Mouse (Mus musculus) hindbrain, embryonic 11.5 days (tissue): ENCODE measurements around the gene Slc44a5. TPM values are rescaled to one million over a fixed set of nuclear protein-coding genes. Genes with fewer than 3 reads are reported as not detected.
"Not testable (repeated sequence)": the region's sequence is repeated elsewhere in the genome, so short reads cannot be mapped to it uniquely, and the experiment has no call there.

ENCODE experiments used
- ATAC-seq: fragments of 200-750 bp; cut with Nextera tagmentation; 2 replicates; pipeline ENCODE4 v1.8.0; 2017; ENCODE audit warnings: mild to moderate bottlenecking, moderate TSS enrichment, moderate library complexity; ENCODE audit not compliant: low FRiP score
- DNase-seq: peaks from one replicate; pipeline ENCODE4 v3.0.0-alpha.2; 2015; ENCODE audit warnings: low spot score
- H3K27ac ChIP-seq: fragments of 300-500 bp; sonication (generic); 2 replicates; pipeline ENCODE4 v1.5.1; 2014; ENCODE audit warnings: mild to moderate bottlenecking, low read depth, low read length
- H3K27me3 ChIP-seq: fragments of 300-500 bp; sonication (generic); 2 replicates; pipeline ENCODE4 v1.6.1; 2014; ENCODE audit warnings: mild to moderate bottlenecking, low read length, moderate library complexity, mixed read lengths; ENCODE audit not compliant: control insufficient read depth, insufficient read depth
- H3K36me3 ChIP-seq: fragments of 300-500 bp; sonication (generic); 2 replicates; pipeline ENCODE4 v1.6.1; 2014; ENCODE audit warnings: mild to moderate bottlenecking, low read length, moderate library complexity, mixed read lengths; ENCODE audit not compliant: control insufficient read depth, insufficient read depth
- H3K4me1 ChIP-seq: fragments of 300-500 bp; sonication (generic); replicated peaks from 2 replicates; pipeline ENCODE4 v1.6.1; 2014; ENCODE audit warnings: low read length, mixed read lengths; ENCODE audit not compliant: control insufficient read depth, insufficient read depth
- H3K4me2 ChIP-seq: fragments of 300-500 bp; sonication (generic); replicated peaks from 2 replicates; pipeline ENCODE4 v1.6.1; 2014; ENCODE audit warnings: mild to moderate bottlenecking, low read depth, low read length
- H3K4me3 ChIP-seq: fragments of 300-500 bp; sonication (generic); 2 replicates; pipeline ENCODE4 v1.5.1; 2014; ENCODE audit warnings: low read depth, low read length
- H3K9ac ChIP-seq: fragments of 300-500 bp; sonication (generic); 2 replicates; pipeline ENCODE4 v1.6.1; 2014; ENCODE audit warnings: low read depth, low read length
- H3K9me3 ChIP-seq: fragments of 300-500 bp; sonication (generic); 2 replicates; pipeline ENCODE4 v1.6.1; 2016; ENCODE audit warnings: low read length; ENCODE audit not compliant: control insufficient read depth
- WGBS: fragments of 180-500 bp; shearing (Covaris S2); extraction: QIAGEN DNeasy Blood & Tissue Kit; methylation state at CpG from one replicate; pipeline ENCODE4 v1.1.7; 2014; 5-methylcytosine and 5-hydroxymethylcytosine counted together
- polyA plus RNA-seq: library from polyadenylated mRNA; unstranded; fragments of >200 nt; fragmentation: Nextera tagmentation; extraction: Ambion mirVana; gene quantifications from 2 replicates; pipeline ENCODE4 v1.2.1, GENCODE M21; 2014

The Slc44a5 gene
- polyA plus RNA-seq, 1 experiment from 2014 or later, result 6.2 TPM

DNA sequence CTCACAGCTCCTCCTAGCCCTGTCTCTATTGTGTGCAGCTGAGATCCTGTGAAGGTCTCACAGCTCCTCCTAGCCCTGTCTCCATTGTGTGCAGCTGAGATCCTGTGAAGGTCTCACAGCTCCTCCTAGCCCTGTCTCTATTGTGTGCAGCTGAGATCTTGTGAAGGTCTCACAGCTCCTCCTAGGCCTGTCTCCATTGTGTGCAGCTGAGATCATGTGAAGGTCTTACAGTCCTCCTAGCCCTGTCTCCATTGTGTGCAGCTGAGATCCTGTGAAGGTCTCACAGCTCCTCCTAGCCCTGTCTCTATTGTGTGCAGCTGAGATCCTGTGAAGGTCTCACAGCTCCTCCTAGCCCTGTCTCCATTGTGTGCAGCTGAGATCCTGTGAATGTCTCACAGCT is 98.8 kb downstream of the Slc44a5 start:
- not testable (repeated sequence) for H3K9ac ChIP-seq, H3K9me3 ChIP-seq, H3K36me3 ChIP-seq, H3K4me3 ChIP-seq, H3K27ac ChIP-seq, ATAC-seq, H3K4me2 ChIP-seq, DNase-seq, H3K27me3 ChIP-seq, H3K4me1 ChIP-seq

DNA sequence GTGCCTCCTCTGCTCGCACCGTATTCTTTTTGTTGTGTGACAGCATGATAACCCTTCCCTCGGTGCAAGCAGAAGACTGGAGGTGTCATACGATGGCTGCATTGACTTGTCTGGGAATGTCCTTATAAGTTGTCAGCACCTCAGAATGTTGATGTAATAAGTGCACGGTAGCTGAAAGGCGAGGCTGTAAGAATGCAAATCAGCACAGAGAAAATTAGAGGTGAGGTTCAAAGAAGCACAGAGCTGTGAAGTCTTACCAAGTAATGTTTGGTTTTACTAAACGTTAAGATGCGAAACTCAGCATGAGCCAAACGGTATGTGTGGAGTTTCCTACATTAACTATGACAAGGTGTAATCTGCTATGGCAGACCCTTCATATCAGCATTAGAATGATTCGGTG is 102.5 kb downstream of the Slc44a5 start:
- Histone ChIP-seq H3K27ac (no peak overlapping the region), H3K9me3 (no peaks in the 10 kb centered on the region), H3K9ac (no peak overlapping the region), H3K4me3 (no peak overlapping the region), H3K4me2 (no peak overlapping the region), H3K27me3 (no peaks in the 10 kb centered on the region), H3K36me3 (no peaks in the 10 kb centered on the region), H3K4me1 (no peaks in the 10 kb centered on the region)
- ATAC-seq, result no peak
- no peak for DNase-seq
- WGBS, result 86% methylated on average over 10 of the region's 10 CpGs

DNA sequence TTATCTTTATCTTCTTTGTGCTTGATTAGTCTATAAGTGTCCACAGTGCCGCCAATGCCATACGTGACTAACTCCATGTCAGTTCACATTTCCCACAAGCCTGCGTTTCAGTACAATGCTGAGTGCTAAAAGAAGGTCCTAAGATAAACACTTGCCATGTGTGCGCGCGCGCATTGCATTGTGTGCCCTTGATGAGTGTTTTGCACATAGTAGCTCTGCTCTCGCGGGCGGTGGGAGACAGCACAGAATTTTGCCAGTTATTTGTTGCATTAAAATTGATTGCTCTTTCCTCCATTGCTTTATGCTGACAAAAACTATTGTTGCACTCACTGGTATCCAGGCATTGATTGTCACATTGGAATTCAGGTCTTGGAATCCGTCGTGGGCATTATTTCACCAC is 108.5 kb downstream of the Slc44a5 start:
- DNase-seq (peak; percentile 54), ATAC-seq (peak; percentile 49)
- 44% methylated on average over 12 of the region's 12 CpGs for WGBS
- peak overlapping the region; percentile 27 for H3K4me2 ChIP-seq
- no peaks in the 10 kb centered on the region for H3K27me3 ChIP-seq
- no peak overlapping the region for H3K27ac ChIP-seq
- no peaks in the 10 kb centered on the region for H3K36me3 ChIP-seq
- H3K4me3 ChIP-seq, result no peak overlapping the region
- H3K9ac ChIP-seq, result no peak overlapping the region
- peaks cover 4% of the 10 kb centered on the region for H3K4me1 ChIP-seq
- no peaks in the 10 kb centered on the region for H3K9me3 ChIP-seq

DNA sequence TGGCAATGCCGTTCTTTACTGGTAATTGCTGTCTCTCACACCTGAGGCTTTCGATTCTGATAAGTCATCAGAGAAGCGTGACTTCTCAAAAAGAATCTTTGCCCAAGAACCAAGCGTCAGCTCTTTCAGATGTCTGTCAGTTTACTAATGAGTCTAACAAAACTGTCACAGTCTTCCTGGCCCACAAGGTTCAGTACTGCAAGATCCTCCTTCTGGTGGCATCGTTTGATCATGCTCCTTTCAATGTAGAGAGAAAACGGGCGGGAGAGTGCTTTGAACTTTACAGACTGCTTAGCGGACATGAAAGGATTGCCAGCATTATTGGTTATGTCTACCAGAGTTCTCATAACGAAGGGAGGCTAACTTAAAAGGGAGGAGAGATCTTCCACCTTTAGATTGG is 109.0 kb downstream of the Slc44a5 start:
- ATAC-seq, result 0 out of 2 replicates have a peak, but pooled peaks have one; percentile 6
- Histone ChIP-seq H3K27me3 (no peaks in the 10 kb centered on the region), H3K36me3 (no peaks in the 10 kb centered on the region), H3K4me1 (peaks cover 4% of the 10 kb centered on the region), H3K9me3 (no peaks in the 10 kb centered on the region), H3K9ac (no peak overlapping the region), H3K27ac (no peak overlapping the region), H3K4me3 (no peak overlapping the region), H3K4me2 (peak overlapping the region; percentile 27; the same call in 1 of the 2 replicates)
- DNase-seq, result peak; percentile 23
- WGBS, result 39% methylated on average over 9 of the region's 9 CpGs

GRCm38 (mm10) chr3:154082961-154083360 is 109.7 kb downstream of the Slc44a5 start:
- no peak for DNase-seq
- H3K9ac ChIP-seq, result no peak overlapping the region
- H3K27ac ChIP-seq, result no peak overlapping the region
- no peaks in the 10 kb centered on the region for H3K36me3 ChIP-seq
- ATAC-seq, result no peak
- H3K4me2 ChIP-seq, result no peak overlapping the region
- 66% methylated on average over 7 of the region's 7 CpGs for WGBS
- no peaks in the 10 kb centered on the region for H3K27me3 ChIP-seq
- no peak overlapping the region for H3K4me3 ChIP-seq
- H3K4me1 ChIP-seq, result peaks cover 4% of the 10 kb centered on the region
- no peaks in the 10 kb centered on the region for H3K9me3 ChIP-seq

GRCm38 (mm10) chr3:154089996-154090395 is 116.8 kb downstream of the Slc44a5 start:
- 88% methylated on average over 5 of the region's 5 CpGs for WGBS
- no peak for DNase-seq
- H3K4me3 ChIP-seq, result no peak overlapping the region
- H3K36me3 ChIP-seq, result no peaks in the 10 kb centered on the region
- H3K9ac ChIP-seq, result no peak overlapping the region
- H3K27me3 ChIP-seq, result no peaks in the 10 kb centered on the region
- no peak overlapping the region for H3K4me2 ChIP-seq
- ATAC-seq, result no peak
- no peak overlapping the region for H3K27ac ChIP-seq
- no peaks in the 10 kb centered on the region for H3K4me1 ChIP-seq
- H3K9me3 ChIP-seq, result no peaks in the 10 kb centered on the region

- H3K4me2 ChIP-seq, result no peak overlapping the region
- no peaks in the 10 kb centered on the region for H3K27me3 ChIP-seq
- H3K4me3 ChIP-seq, result no peak overlapping the region
- H3K4me1 ChIP-seq, result no peaks in the 10 kb centered on the region
- H3K36me3 ChIP-seq, result no peaks in the 10 kb centered on the region
- ATAC-seq, result no peak
- H3K9ac ChIP-seq, result no peak overlapping the region
- WGBS, result 81% methylated on average over 15 of the region's 15 CpGs
- H3K27ac ChIP-seq, result no peak overlapping the region
- DNase-seq, result no peak
- H3K9me3 ChIP-seq, result no peaks in the 10 kb centered on the region
Observed at GRCm38 (mm10) chr3:154091468-154092338, 118.5 kb downstream of the Slc44a5 start.

DNA sequence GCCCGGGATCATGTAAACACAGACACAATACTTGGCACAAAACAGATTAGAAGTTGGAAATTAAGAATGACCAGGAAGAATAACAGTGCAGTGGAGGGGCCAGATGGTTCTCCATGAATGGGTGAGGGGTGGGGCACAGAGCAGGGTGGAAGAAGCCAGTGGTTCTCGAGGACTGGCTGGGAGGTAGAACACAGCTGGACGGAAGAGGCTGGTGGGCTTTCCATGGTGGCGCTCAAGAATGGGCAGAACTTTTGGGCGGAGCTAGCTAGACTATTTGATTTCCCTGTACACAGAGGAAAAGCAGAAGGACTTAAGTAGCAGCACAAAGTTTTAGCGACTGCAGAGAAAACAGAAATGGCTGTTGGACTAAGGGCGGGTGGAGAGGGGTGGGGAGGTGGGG is 119.2 kb downstream of the Slc44a5 start:
- Histone ChIP-seq H3K4me2 (no peak overlapping the region), H3K9me3 (no peaks in the 10 kb centered on the region), H3K27me3 (no peaks in the 10 kb centered on the region), H3K4me3 (no peak overlapping the region), H3K36me3 (no peaks in the 10 kb centered on the region), H3K9ac (no peak overlapping the region), H3K27ac (no peak overlapping the region), H3K4me1 (no peaks in the 10 kb centered on the region)
- DNase-seq, result no peak
- ATAC-seq, result no peak
- WGBS, result 52% methylated on average over 7 of the region's 7 CpGs

GRCm38 (mm10) chr3:154093745-154094322 is 120.6 kb downstream of the Slc44a5 start:
- Histone ChIP-seq H3K4me1 (no peaks in the 10 kb centered on the region), H3K9ac (no peak overlapping the region), H3K27ac (no peak overlapping the region), H3K9me3 (no peaks in the 10 kb centered on the region), H3K36me3 (no peaks in the 10 kb centered on the region), H3K27me3 (no peaks in the 10 kb centered on the region), H3K4me2 (no peak overlapping the region), H3K4me3 (no peak overlapping the region)
- no peak for DNase-seq
- WGBS, result 68% methylated on average over 8 of the region's 8 CpGs
- ATAC-seq, result no peak
